Mouse (Mus musculus) CH12.LX (cell line): ENCODE data around the gene Tpra1.

ENCODE experiments used
- CTCF ChIP-seq, 2 experiments: IDR thresholded peaks in 1 of 2; conservative IDR thresholded peaks in 1 of 2; 2 replicates each; pipeline ENCODE4 v1.5.1; 2011 to 2012; ENCODE audit warnings: low read depth in 2 of 2, low read length in 2 of 2, improper control_type of control experiment in 1 of 2, inconsistent platforms in 1 of 2, mild to moderate bottlenecking in 1 of 2, moderate library complexity in 1 of 2
- EP300 ChIP-seq: IDR thresholded peaks from 2 replicates; pipeline ENCODE4 v1.6.1; 2011; ENCODE audit warnings: low read length, improper control_type of control experiment
- GABPA ChIP-seq: IDR thresholded peaks from 2 replicates; pipeline ENCODE4 v1.6.1; 2012; ENCODE audit warnings: low read depth, low read length, improper control_type of control experiment, inconsistent platforms; ENCODE audit not compliant: insufficient replicate concordance
- MAX ChIP-seq: IDR thresholded peaks from 2 replicates; pipeline ENCODE4 v1.6.1; 2011; ENCODE audit warnings: low read length, improper control_type of control experiment
- POLR2A ChIP-seq: IDR thresholded peaks from 2 replicates; pipeline ENCODE4 v1.6.1; 2011; ENCODE audit warnings: low read depth, mild to moderate bottlenecking, improper control_type of control experiment, low read length
- USF1 ChIP-seq: IDR thresholded peaks from 2 replicates; pipeline ENCODE4 v1.6.1; 2014; ENCODE audit warnings: low read depth, mild to moderate bottlenecking, inconsistent platforms, low read length, improper control_type of control experiment

DNA sequence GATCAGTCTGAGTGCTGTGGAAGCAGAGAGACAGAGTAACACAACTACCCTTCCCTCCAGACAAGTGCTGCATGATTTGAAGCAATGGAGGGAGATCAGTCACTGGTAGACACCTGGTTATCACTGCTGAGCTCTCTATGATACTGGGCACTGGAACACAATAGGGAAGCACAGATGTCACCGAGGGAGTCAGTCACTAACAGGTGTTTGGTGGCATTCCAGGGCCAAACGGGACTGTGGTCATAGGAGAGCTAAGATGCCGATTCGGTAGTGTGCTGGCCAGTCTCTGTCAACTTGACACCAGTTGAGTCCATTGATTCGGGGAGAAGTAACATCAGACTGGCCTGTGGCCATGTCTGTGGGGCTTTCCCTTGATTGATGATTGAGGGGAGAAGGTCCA is 47.5 kb upstream of the Tpra1 start:
- TF ChIP-seq EP300 (no peak), GABPA (no peak), POLR2A (no peak), CTCF (conservative IDR thresholded peaks at IDR 0.05 in 1 of 2, IDR thresholded peaks at IDR 0.05 in 1 of 2; ENCODE audit: low read depth in 2 of 2, low read length in 2 of 2) (no peak), MAX (no peak), USF1 (no peak)
